Mouse (Mus musculus) retina, adult 2 months (tissue): ENCODE measurements around the gene Mmd.
A peak's percentile ranks its signal among the peaks of the same experiment; 100 is the strongest.

Experiments used
- DNase-seq: peaks from one replicate; pipeline ENCODE4 v3.0.0-alpha.2; 2012; ENCODE audit warnings: low read depth, low spot score

The Mmd gene

GRCm38 (mm10) chr11:90283159-90283558, 33.9 kb downstream of the Mmd start:
- DNase-seq = no peak

GRCm38 (mm10) chr11:90283601-90284000, 34.3 kb downstream of the Mmd start:
- DNase-seq = no peak

- no peak for DNase-seq
Observed at GRCm38 (mm10) chr11:90284079-90284478, 34.8 kb downstream of the Mmd start.

DNA sequence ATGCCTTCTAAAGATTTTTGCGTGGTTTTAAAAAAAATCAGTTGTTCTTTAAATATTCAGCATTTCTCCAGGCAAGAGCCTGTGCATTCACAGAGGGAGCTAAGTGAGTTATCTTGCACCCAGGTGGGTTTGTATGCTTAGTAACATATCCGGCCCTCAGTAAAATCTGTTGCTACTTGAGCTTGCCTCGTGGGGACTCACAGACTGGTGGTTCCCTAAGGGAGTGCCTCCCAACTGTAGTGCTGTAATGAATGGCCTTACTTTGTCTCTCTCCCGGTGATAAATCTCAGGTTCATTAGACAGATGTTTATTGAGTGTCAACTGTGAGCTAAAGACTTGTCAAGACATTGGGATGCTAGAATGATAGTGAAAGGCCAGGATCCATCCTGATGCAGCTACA, 35.4 kb downstream of the Mmd start:
- no peak for DNase-seq

- no peak for DNase-seq
Observed at GRCm38 (mm10) chr11:90286550-90287154, 37.4 kb downstream of the Mmd start.

DNA sequence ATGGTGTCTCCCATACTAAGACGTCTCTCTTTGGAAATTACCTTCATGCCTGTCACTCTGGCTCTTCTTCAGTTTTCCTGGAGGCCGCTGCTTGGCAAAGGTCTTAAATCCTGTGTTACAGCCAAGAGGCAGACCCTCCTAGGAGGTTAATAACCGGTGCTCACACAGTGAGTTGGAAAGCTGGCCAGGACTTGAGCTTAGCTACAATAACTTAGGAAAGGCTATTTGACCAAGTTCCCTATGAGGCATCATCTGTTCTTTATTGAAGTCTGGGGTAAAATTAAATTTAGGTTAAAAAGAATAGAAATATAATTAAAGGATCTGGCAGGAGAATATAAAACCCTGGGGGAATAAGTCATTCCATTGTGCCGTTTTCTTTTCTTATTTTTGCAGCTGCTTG, 41.9 kb downstream of the Mmd start:
- no peak for DNase-seq

DNA sequence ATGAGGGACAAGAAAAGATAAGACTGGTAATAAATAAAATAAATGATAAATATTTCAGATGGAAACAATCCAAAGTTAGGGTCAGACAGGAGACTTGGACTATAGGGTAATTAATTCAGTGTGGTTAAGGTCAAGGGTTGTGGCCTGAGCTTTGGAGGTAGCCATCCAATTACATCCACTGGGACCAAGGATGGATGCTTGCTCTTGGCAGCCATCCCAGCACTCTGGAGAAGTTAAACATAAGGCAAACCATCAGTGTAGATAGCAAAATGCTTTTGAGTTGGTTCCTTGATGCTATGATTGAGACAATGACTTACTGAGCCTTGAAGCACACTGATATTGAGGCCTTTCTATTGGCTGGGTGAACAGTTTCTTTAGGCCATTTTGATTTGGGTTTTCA, 43.5 kb downstream of the Mmd start:
- DNase-seq = no peak

DNA sequence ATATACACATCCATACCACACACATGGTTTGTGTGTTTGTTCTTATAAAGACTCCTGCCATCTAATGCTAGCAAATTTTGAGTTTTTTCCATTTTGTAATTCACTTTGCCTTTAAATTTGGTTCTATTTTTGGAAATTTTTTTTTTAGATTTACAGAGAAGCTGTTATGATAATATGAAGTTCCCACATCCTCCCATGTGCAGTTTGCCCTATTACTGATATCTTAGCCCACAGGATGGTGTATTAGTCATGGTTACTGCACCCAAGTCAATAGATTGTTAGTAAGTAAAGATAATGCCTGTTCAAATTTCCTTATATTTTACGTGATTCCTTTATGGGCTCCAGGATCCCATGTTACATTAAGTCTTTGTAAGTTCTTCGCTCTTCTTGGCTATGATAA, 45.4 kb downstream of the Mmd start:
- DNase-seq = no peak

- DNase-seq = no peak
Observed at GRCm38 (mm10) chr11:90306067-90306466, 56.8 kb downstream of the Mmd start.

GRCm38 (mm10) chr11:90306993-90307392, 57.7 kb downstream of the Mmd start:
- DNase-seq = peak; percentile 41

GRCm38 (mm10) chr11:90314606-90315005, 65.3 kb downstream of the Mmd start:
- no peak for DNase-seq

GRCm38 (mm10) chr11:90317482-90317881, 68.2 kb downstream of the Mmd start:
- peak; percentile 41 for DNase-seq

- DNase-seq = no peak
Observed at GRCm38 (mm10) chr11:90320922-90321321, 71.7 kb downstream of the Mmd start.

- DNase-seq = no peak
Observed at GRCm38 (mm10) chr11:90324597-90324996, 75.3 kb downstream of the Mmd start.

DNA sequence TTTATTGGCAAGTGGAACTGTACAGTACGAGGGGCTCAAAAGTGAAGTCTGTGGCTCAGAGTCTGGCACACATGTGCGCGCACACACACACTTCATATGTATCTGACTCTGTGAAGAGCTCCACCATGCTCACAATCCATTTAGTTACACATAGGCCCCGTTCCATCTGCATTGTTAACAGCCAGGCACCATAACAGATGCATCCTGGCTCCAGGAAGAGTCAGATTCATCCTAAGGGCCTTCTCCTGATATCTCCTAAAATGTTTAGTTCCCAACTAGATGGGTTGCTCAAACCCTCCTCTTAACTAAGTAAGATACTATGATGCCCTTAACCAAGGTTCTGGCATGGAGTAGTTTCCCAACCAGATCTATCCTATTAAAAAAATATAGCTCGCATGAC, 76.9 kb downstream of the Mmd start:
- no peak for DNase-seq

- DNase-seq = no peak
Observed at GRCm38 (mm10) chr11:90326836-90327235, 77.6 kb downstream of the Mmd start.
